Mouse (Mus musculus): ENCODE data around the gene Fkbp9. TPM values are rescaled to one million over a fixed set of nuclear protein-coding genes. Genes with fewer than 3 reads are reported as not detected.
A peak's percentile ranks its signal among the peaks of the same experiment; 100 is the strongest.

Gene Fkbp9
- polyA plus RNA-seq, 1 experiment from 2014 or later = 122 TPM

DNA sequence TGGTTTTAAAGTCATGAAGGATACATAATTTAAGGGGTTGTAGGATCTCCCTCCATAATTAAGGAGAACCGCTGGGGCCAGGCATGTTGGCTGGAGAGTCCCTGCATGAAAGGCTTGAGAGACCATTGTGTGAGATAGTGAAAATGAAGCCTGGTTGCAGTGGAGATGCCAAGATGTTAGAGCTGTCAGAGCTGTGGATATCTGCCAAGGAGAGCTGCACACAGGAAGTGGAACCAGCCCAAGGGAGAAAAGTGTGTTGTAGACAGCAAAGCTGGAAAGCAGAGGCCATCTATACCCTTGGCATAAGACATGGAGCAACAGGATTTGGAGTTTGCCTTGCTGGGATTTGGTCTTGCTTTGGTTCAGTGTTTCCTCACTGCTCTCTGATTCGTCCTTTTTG lies 18.5 kb upstream of the Fkbp9 start:
- no peaks in the 10 kb centered on the region for H3K27me3 ChIP-seq (ENCODE audit: insufficient read depth, poor library complexity, severe bottlenecking)
- H3K27ac ChIP-seq = no peak overlapping the region
- no peaks in the 10 kb centered on the region for H3K9me3 ChIP-seq
- 70% methylated on average over 2 of the region's 2 CpGs for WGBS
- H3K4me1 ChIP-seq = no peaks in the 10 kb centered on the region
- no peaks in the 10 kb centered on the region for H3K36me3 ChIP-seq
- no peak overlapping the region for H3K4me3 ChIP-seq
- DNase-seq (ENCODE audit: low spot score) = no peak

DNA sequence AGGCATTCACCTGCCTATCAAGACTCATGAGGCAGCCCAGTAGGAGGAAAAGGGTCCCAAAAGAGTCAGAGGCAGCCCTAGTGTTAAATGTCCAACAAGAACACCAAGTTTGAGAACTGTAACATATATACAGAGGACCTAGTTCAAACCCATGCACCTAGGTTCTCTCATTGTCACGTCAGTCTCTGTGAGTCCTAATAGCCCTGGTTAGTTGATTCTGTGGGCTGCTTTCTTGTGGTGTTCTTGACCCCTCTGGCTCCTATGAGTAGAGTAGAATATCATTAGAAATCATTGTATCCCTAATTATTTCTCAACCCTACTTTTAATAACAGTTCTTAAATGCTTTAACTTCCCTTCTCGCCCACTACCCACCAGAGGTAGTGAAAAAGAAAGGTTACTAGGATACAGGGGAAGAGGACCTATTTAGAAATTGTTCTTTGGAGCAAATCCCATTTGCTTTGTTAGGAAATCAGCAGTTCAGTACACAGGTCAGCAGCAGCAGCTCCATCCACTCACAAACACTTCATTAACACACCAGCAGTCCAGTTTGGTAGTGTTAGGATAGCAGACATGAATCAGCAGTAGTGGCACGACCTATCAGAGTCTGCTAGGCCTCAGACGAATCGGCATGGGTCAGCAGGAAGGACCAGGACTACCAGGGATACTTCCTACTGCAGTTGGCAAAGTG lies 13.3 kb upstream of the Fkbp9 start:
- Histone ChIP-seq H3K27ac (no peak overlapping the region), H3K4me3 (no peak overlapping the region), H3K36me3 (no peaks in the 10 kb centered on the region), H3K4me1 (no peaks in the 10 kb centered on the region), H3K9me3 (no peaks in the 10 kb centered on the region), H3K27me3 (ENCODE audit: insufficient read depth, poor library complexity, severe bottlenecking) (no peaks in the 10 kb centered on the region)
- DNase-seq (ENCODE audit: low spot score) = no peak
- WGBS = 77% methylated on average over 5 of the region's 5 CpGs

DNA sequence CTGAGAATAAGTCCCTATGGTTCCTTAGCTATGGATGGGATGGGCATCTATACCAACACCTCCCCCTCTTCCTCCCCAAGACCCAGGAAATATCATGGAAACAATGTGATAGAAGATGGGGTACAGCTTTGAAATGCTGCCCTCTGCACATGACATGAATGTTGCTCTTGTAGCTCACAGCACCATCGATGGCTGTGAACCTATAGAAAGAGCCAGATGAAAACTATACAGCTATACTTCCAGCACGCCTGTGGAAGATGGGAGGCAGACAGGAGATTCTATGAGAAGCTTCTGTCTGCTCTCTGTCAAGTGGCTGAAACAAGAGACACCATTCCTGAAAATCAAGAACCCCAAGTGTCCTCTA lies 12.8 kb upstream of the Fkbp9 start:
- no peak overlapping the region for H3K27ac ChIP-seq
- H3K9me3 ChIP-seq = no peaks in the 10 kb centered on the region
- no peaks in the 10 kb centered on the region for H3K36me3 ChIP-seq
- WGBS = 83% methylated on average over 2 of the region's 2 CpGs
- no peak overlapping the region for H3K4me3 ChIP-seq
- H3K4me1 ChIP-seq = no peaks in the 10 kb centered on the region
- DNase-seq (ENCODE audit: low spot score) = peak; percentile 64
- H3K27me3 ChIP-seq (ENCODE audit: insufficient read depth, poor library complexity, severe bottlenecking) = no peaks in the 10 kb centered on the region

DNA sequence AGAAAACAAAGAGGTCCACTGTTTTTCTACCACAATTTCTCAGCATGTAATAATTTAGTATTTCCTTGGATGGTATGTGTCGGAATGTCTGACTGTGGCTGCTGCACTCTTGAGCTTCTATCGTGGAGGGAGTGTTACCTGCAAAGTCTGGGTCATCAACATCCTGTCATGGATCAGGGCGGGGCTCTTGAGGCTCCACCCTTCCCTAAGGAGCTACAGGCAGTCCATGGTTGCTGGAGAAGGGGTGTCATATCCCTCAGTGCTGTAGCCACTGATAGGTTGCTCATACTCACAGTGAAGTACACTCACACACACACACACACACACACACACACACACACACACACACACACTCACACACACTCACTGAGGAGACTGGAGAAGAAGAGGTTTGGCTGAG lies 6.2 kb upstream of the Fkbp9 start:
- Histone ChIP-seq H3K4me3 (no peak overlapping the region), H3K27ac (no peak overlapping the region), H3K4me1 (no peaks in the 10 kb centered on the region), H3K9me3 (no peaks in the 10 kb centered on the region), H3K27me3 (ENCODE audit: insufficient read depth, poor library complexity, severe bottlenecking) (no peaks in the 10 kb centered on the region), H3K36me3 (no peaks in the 10 kb centered on the region)
- 57% methylated on average over 3 of the region's 3 CpGs for WGBS
- no peak for DNase-seq (ENCODE audit: low spot score)

DNA sequence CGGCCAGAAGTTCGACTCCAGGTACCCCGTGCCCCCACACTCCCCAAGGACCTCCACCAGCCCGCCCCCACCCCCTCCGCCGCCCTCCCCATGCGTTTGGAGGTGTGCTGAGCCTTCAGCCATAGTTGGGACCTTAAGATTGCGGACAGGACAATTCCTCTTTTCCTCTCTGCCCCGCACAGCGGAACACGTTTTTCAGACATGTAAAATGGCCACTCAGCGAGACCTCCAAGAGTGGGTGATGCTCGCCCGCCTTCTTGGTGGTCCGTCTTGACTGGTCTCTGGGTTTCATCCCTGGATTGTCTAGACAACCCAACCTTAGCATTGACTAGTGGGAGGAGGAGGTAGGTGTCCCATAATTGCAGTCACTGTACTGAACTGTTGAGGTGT lies 543 bp downstream of the Fkbp9 start:
- Histone ChIP-seq H3K36me3 (peaks cover 20% of the 10 kb centered on the region), H3K9me3 (no peaks in the 10 kb centered on the region), H3K4me3 (peak overlapping the region; percentile 83), H3K27ac (peak overlapping the region; percentile 95), H3K4me1 (peaks cover 5% of the 10 kb centered on the region), H3K27me3 (ENCODE audit: insufficient read depth, poor library complexity, severe bottlenecking) (no peaks in the 10 kb centered on the region)
- no peak for DNase-seq (ENCODE audit: low spot score)
- under 1% methylated on average over 15 of the region's 15 CpGs for WGBS

DNA sequence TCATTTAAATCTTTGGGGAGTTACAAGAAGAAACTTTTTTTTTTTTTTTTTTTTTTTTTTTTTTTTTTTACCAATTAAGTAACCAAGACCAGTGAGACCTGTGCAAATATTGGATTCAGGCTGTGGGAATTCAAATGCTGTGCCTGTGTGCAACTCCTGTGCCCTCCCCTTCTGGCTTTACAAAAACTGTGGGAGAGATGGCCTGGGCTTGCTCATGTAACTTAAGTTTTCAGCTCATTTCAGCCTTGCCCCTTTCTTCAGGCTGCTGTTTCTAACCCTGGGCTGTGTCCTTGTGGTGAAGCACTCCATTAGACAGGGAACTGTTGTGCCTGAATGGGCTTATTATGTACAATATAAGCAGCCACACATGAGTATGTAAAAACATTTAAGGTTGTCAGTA lies 971 bp downstream of the Fkbp9 start:
- peaks cover 5% of the 10 kb centered on the region for H3K4me1 ChIP-seq
- no peak overlapping the region; the same call in 1 of the 2 replicates for H3K27ac ChIP-seq
- peaks cover 22% of the 10 kb centered on the region for H3K36me3 ChIP-seq
- DNase-seq (ENCODE audit: low spot score) = no peak
- no peaks in the 10 kb centered on the region for H3K9me3 ChIP-seq
- peak overlapping the region; percentile 83 for H3K4me3 ChIP-seq
- no peaks in the 10 kb centered on the region for H3K27me3 ChIP-seq (ENCODE audit: insufficient read depth, poor library complexity, severe bottlenecking)

DNA sequence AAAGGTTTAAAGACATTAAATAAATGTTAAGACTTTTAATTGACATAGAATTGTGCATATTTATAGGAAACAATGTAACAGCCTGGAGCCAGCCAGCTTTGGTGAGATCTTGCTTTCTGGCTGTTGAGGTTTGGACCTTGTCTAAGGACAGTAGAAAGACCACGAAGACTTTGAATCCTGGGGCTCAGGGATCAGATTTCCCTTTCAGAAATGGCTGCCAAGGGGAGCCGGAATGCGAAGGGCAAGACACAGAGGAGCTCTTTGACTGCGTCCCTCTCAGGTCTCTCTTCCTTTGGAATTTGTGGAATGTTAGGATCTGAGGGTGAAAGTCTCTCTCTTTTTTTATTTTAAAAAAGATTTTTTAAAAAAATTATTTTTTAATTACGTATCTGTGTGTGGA lies 2.9 kb downstream of the Fkbp9 start:
- Histone ChIP-seq H3K27ac (no peak overlapping the region), H3K27me3 (ENCODE audit: insufficient read depth, poor library complexity, severe bottlenecking) (no peaks in the 10 kb centered on the region), H3K36me3 (peaks cover 35% of the 10 kb centered on the region), H3K9me3 (no peaks in the 10 kb centered on the region), H3K4me1 (peaks cover 5% of the 10 kb centered on the region), H3K4me3 (no peak overlapping the region)
- DNase-seq (ENCODE audit: low spot score) = no peak
- 56% methylated on average over 5 of the region's 5 CpGs for WGBS

DNA sequence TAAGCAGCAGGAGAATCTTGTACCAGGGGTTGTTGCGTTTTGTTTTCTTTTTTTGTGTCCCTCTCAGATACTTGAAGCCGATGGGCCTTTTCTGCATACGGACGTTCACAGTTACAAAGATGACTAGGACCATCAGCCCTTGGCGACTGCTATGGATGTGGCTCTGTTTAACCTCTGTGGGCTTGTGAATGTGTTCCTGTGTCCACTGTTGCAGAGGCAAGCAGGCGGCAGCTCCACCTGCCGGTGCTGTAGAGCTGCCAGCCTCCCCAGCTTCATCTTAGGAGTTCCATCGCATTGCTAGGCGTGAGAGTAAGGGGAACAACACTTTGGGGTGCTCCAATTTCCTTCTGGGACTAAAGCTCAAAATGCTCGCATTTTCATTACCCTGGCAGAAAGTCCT lies 3.7 kb downstream of the Fkbp9 start:
- Histone ChIP-seq H3K27ac (no peak overlapping the region), H3K9me3 (no peaks in the 10 kb centered on the region), H3K27me3 (ENCODE audit: insufficient read depth, poor library complexity, severe bottlenecking) (no peaks in the 10 kb centered on the region), H3K4me1 (peaks cover 5% of the 10 kb centered on the region), H3K36me3 (peaks cover 35% of the 10 kb centered on the region), H3K4me3 (no peak overlapping the region)
- DNase-seq (ENCODE audit: low spot score) = no peak
- WGBS = 86% methylated on average over 10 of the region's 10 CpGs

DNA sequence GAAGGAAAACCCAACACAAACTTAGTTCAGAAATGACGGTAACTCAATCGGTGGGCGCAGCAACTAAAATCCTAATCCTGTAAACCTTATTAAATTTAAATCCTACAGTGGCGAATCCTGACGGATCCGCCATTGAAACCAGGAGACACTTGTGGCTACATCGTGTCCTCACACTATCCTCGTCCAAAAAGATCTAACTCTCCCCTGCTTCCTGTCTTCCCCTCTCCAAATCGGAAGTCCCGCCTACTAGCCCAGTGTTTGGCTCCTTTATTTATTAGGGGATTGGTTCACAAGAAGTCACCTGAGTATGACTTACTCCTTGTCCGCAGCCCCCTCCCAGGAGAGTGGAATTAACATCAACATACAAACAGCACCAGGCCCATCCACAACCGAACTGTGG lies 5.3 kb downstream of the Fkbp9 start:
- H3K36me3 ChIP-seq = peaks cover 40% of the 10 kb centered on the region
- H3K27ac ChIP-seq = no peak overlapping the region
- no peak for DNase-seq (ENCODE audit: low spot score)
- H3K4me1 ChIP-seq = peaks cover 5% of the 10 kb centered on the region
- H3K27me3 ChIP-seq (ENCODE audit: insufficient read depth, poor library complexity, severe bottlenecking) = no peaks in the 10 kb centered on the region
- no peak overlapping the region for H3K4me3 ChIP-seq
- 92% methylated on average over 12 of the region's 12 CpGs for WGBS
- no peaks in the 10 kb centered on the region for H3K9me3 ChIP-seq

DNA sequence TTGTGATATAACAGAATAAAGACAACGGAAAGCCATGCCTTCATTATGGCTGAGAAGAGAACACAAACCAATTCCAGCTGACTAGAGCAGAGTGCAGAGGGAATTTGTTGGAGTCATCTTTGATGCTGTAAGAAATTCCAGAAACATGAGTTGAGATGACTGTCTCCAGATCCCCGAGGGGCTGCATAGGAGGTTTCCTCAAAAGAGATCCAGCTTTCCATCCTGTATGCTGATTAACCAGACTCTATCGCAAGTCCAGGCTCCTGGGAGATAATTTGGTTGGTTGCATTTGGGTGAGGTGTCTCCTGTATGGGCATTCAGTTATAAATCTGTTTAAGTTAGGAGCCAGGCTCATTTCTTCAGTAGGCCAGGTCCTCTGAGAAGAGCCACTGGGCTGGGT lies 5.8 kb downstream of the Fkbp9 start:
- WGBS = 87% methylated on average over 3 of the region's 3 CpGs

DNA sequence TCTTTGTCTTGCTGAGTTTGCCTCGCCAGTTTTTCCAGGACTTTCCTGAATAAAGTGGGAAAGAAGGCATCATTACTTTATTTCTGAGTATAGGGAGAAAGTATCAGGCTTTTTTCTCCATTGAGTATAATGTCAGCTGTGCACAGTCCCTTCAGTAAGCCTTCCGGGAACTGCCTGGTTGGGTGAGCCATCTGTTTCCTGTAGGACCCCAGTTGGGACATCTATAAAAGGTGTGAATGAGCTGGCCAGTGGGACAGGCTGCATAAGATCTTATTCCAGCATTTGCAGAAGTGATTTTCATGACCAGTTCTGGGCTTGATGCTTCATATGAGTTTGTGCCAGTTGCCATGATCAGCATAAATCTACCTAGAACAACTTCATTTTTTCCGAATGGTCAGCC lies 11.4 kb downstream of the Fkbp9 start:
- no peaks in the 10 kb centered on the region for H3K27me3 ChIP-seq (ENCODE audit: insufficient read depth, poor library complexity, severe bottlenecking)
- 84% methylated on average over 3 of the region's 3 CpGs for WGBS
- H3K9me3 ChIP-seq = no peaks in the 10 kb centered on the region
- no peak overlapping the region for H3K4me3 ChIP-seq
- 0 out of 2 replicates have a peak, but pooled peaks cover 2% of the 10 kb centered on the region for H3K4me1 ChIP-seq
- peaks cover 15% of the 10 kb centered on the region; the same call in 1 of the 2 replicates for H3K36me3 ChIP-seq
- no peak overlapping the region for H3K27ac ChIP-seq
- no peak for DNase-seq (ENCODE audit: low spot score)

More for the DNA sequence above, 5.8 kb downstream of the Fkbp9 start:
- H3K4me1 ChIP-seq = peaks cover 5% of the 10 kb centered on the region
- peaks cover 40% of the 10 kb centered on the region for H3K36me3 ChIP-seq
- no peak for DNase-seq (ENCODE audit: low spot score)
- no peaks in the 10 kb centered on the region for H3K9me3 ChIP-seq
- H3K4me3 ChIP-seq = no peak overlapping the region
- no peaks in the 10 kb centered on the region for H3K27me3 ChIP-seq (ENCODE audit: insufficient read depth, poor library complexity, severe bottlenecking)
- H3K27ac ChIP-seq = no peak overlapping the region

DNA sequence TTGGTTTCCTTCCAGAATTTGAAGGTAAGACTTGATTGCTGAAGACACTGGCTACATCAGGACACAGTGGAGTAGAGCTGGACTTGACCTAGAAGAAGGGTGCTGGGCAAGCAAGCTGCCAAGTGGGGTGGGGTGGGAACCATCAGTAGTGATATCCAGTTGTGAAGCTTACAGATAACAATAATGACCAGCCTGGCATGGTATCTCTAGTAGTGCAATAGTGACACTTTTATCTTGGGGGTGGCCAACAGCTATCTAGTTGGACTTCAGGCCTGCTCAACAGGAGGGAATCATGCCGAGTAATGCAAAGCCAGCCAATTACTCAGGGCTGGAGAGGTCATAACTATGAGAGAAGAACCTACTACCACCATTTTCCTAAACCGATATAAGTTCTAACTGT lies 12.5 kb downstream of the Fkbp9 start:
- no peak for DNase-seq (ENCODE audit: low spot score)
- Histone ChIP-seq H3K27me3 (ENCODE audit: insufficient read depth, poor library complexity, severe bottlenecking) (no peaks in the 10 kb centered on the region), H3K4me3 (no peak overlapping the region), H3K9me3 (no peaks in the 10 kb centered on the region), H3K27ac (no peak overlapping the region), H3K36me3 (0 out of 2 replicates have a peak, but pooled peaks cover 5% of the 10 kb centered on the region), H3K4me1 (0 out of 2 replicates have a peak, but pooled peaks cover 2% of the 10 kb centered on the region)
- 70% methylated on average over 2 of the region's 2 CpGs for WGBS

DNA sequence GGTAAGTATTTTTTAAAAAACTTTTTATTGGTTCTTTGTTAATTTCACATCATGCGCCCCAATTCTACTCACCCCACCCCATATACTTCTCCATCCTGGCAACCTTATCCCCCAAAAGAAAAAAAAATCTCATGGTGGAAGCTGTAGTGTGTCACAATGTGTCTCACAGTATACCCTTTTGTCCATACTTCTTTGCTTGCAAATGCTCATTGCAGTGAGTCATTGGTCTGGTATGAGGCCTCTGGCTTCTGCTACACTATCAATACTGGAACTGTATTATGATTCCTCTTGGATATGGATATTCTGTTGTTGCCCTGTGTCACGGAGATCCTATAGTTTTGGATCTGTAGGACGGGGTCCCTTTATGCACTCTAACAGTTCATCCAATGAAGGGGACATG lies 17.1 kb downstream of the Fkbp9 start:
- Histone ChIP-seq H3K36me3 (peaks cover 29% of the 10 kb centered on the region), H3K27me3 (ENCODE audit: insufficient read depth, poor library complexity, severe bottlenecking) (no peaks in the 10 kb centered on the region), H3K4me3 (no peak overlapping the region), H3K4me1 (0 out of 2 replicates have a peak, but pooled peaks cover 2% of the 10 kb centered on the region), H3K27ac (no peak overlapping the region), H3K9me3 (no peaks in the 10 kb centered on the region)
- 91% methylated on average over 3 of the region's 3 CpGs for WGBS
- DNase-seq (ENCODE audit: low spot score) = no peak

DNA sequence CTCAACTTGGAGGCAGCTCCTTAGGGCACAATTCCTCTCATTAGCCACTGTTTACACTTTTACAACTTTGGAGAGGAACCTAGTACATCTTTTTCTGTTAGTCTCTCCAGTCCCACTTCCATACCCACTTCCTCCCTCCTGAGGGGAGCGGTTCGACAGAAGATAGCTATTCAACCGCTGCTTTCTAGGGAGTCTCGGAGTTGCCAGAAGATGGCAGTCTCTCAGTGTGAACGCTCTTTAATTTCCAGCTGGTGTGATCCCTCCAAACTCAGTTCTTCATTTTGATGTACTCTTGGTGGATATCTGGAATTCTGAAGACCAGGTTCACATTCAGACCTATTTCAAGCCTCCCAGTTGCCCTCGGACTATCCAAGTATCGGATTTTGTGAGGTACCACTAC lies 18.5 kb downstream of the Fkbp9 start:
- Histone ChIP-seq H3K27ac (no peak overlapping the region), H3K36me3 (peaks cover 38% of the 10 kb centered on the region), H3K4me3 (no peak overlapping the region), H3K9me3 (no peaks in the 10 kb centered on the region), H3K27me3 (ENCODE audit: insufficient read depth, poor library complexity, severe bottlenecking) (no peaks in the 10 kb centered on the region), H3K4me1 (no peaks in the 10 kb centered on the region)
- WGBS = 59% methylated on average over 7 of the region's 7 CpGs
- no peak for DNase-seq (ENCODE audit: low spot score)

All from heart, embryonic 10.5 days (tissue).